Comparison of ENCODE assay signal across 21 mouse cellular contexts in genomic region chr2:126467790-126468189, GRCm38 (mm10). TPM values are rescaled to one million over a fixed set of nuclear protein-coding genes. Genes with fewer than 3 reads are reported as not detected.
DNase-seq lines count a peak whose midpoint lies in the region; ATAC-seq and TF ChIP-seq lines count a peak whose summit lies in the region.
"Had no signal": no experiment of that assay in that cellular context is flagged by ENCODE, and none has a peak within 500 bp of the region (broad histone marks: within the 10 kb centered on the region; RNA-seq: fewer than 3 reads in every experiment).

No protein-coding gene starts in this region.

- H3K4me3 ChIP-seq in liver, embryonic 16.5 days (ENCODE audit: low read depth, low read length) = no peak overlapping the region
- H3K4me3 ChIP-seq in hindbrain, postnatal 0 days (ENCODE audit: low read length) = no peak overlapping the region
- H3K4me3 ChIP-seq: forebrain, embryonic 15.5 days; heart, embryonic 15.5 days; hindbrain, embryonic 12.5 days had no signal

- H3K4me1 ChIP-seq in liver, embryonic 16.5 days (ENCODE audit: control insufficient read depth, low read depth, low read length) = no peaks in the 10 kb centered on the region; the same call in 1 of the 2 replicates
- no peaks in the 10 kb centered on the region for H3K4me1 ChIP-seq in hindbrain, postnatal 0 days (ENCODE audit: insufficient read depth, low read length)
- H3K4me1 ChIP-seq: forebrain, embryonic 15.5 days; heart, embryonic 15.5 days; hindbrain, embryonic 12.5 days had no signal

- no peak for DNase-seq in liver
- DNase-seq in CD4-positive helper T cell, adult 2 months (ENCODE audit: low read depth, low spot score) = peak; percentile 78
- DNase-seq in naive thymus-derived CD4-positive, alpha-beta T cell, adult 2 months (ENCODE audit: low read depth) = peak; percentile 69
- DNase-seq in hindbrain, postnatal 0 days (ENCODE audit: low spot score) = no peak
- no peak for DNase-seq in urinary bladder, postnatal 25 days (ENCODE audit: low spot score)
- no peak for DNase-seq in left cerebral cortex, adult 8-10 months (ENCODE audit: low spot score in 2 of 2)
- DNase-seq: adrenal gland, postnatal 25 days; B cell, adult 2 months; cerebellum, adult 9-11 months; heart, adult 11 months; kidney, postnatal 36 days; right cerebral cortex, adult 18-20 months had no signal

- peak overlapping the region; percentile 37 for H3K27ac ChIP-seq in liver, embryonic 16.5 days (ENCODE audit: low read length)
- no peak overlapping the region for H3K27ac ChIP-seq in hindbrain, postnatal 0 days
- H3K27ac ChIP-seq: forebrain, embryonic 15.5 days; heart, embryonic 15.5 days; hindbrain, embryonic 12.5 days; liver, embryonic 14.5 days had no signal

- WGBS in liver, embryonic 16.5 days (ENCODE audit: insufficient replicate concordance) = 32% methylated on average over 4 of the region's 4 CpGs
- WGBS in hindbrain, postnatal 0 days = 78% methylated on average over 4 of the region's 4 CpGs

- no peaks in the 10 kb centered on the region for H3K36me3 ChIP-seq in liver, embryonic 16.5 days (ENCODE audit: control insufficient read depth, insufficient read depth)
- H3K36me3 ChIP-seq in hindbrain, postnatal 0 days (ENCODE audit: insufficient read depth, low read length) = no peaks in the 10 kb centered on the region
- H3K36me3 ChIP-seq: forebrain, embryonic 15.5 days; heart, embryonic 15.5 days; hindbrain, embryonic 12.5 days had no signal

- ATAC-seq in liver, embryonic 16.5 days (ENCODE audit: low read depth) = peak; percentile 19; the same call in 1 of the 2 replicates
- ATAC-seq in granulocyte monocyte progenitor cell, adult 5-6 weeks (replicated peaks; ENCODE audit: poor library complexity, severe bottlenecking) = peak; percentile 69
- no peak for ATAC-seq in hindbrain, postnatal 0 days
- ATAC-seq: forebrain, embryonic 15.5 days; intestine, postnatal 0 days had no signal

- no peaks in the 10 kb centered on the region for H3K27me3 ChIP-seq in liver, embryonic 16.5 days (ENCODE audit: control insufficient read depth, insufficient read depth, low read depth, low read length)
- no peaks in the 10 kb centered on the region for H3K27me3 ChIP-seq in hindbrain, postnatal 0 days (ENCODE audit: insufficient read depth, low read length)
- H3K27me3 ChIP-seq: forebrain, embryonic 15.5 days; heart, embryonic 15.5 days; hindbrain, embryonic 12.5 days had no signal

- no peaks in the 10 kb centered on the region for H3K9me3 ChIP-seq in liver, embryonic 16.5 days (replicated peaks; ENCODE audit: control insufficient read depth, low read length)
- no peaks in the 10 kb centered on the region for H3K9me3 ChIP-seq in hindbrain, postnatal 0 days (ENCODE audit: low read length)
- H3K9me3 ChIP-seq: forebrain, embryonic 15.5 days; heart, embryonic 15.5 days; hindbrain, embryonic 12.5 days had no signal

- H3K9ac ChIP-seq in liver, embryonic 16.5 days (ENCODE audit: low read depth, low read length) = no peak overlapping the region
- H3K9ac ChIP-seq in hindbrain, postnatal 0 days (replicated peaks; ENCODE audit: low read length) = no peak overlapping the region
- H3K9ac ChIP-seq: forebrain, embryonic 15.5 days; heart, embryonic 15.5 days; hindbrain, embryonic 12.5 days; liver, embryonic 14.5 days had no signal

- H3K4me2 ChIP-seq in liver, embryonic 16.5 days (ENCODE audit: low read depth, low read length) = no peak overlapping the region
- H3K4me2 ChIP-seq in hindbrain, postnatal 0 days (ENCODE audit: low read depth, low read length) = no peak overlapping the region
- H3K4me2 ChIP-seq: forebrain, embryonic 15.5 days; heart, embryonic 15.5 days; hindbrain, embryonic 12.5 days had no signal

- no peak for TF ChIP-seq CTCF in hindbrain, postnatal 0 days (IDR thresholded peaks at IDR 0.05; ENCODE audit: low read depth)

RNA-seq across cellular contexts. Expression of gene Atp8b4, which starts 32.7 kb away (rescaled TPM):
- polyA plus RNA-seq in liver, embryonic 16.5 days (2015; fragmentation: Nextera tagmentation; extraction: Ambion mirVana) = 5.5 and 5.9 TPM in 2 replicates
- total RNA-seq in granulocyte monocyte progenitor cell, adult 5-6 weeks (2014; fragmentation: Nextera tagmentation) = 230 and 261 TPM in 2 replicates
- total RNA-seq in granulocyte monocyte progenitor cell, adult 5-6 weeks (2017) = 411 and 415 TPM in 2 replicates
- 0.10 and 0.18 TPM in 2 replicates for total RNA-seq in hindbrain, postnatal 0 days (2014; rRNA removed)
- 0.05 TPM in 1 of 2 replicates, not detected in the other for polyA plus RNA-seq in hindbrain, postnatal 0 days (2015; fragmentation: Nextera tagmentation; extraction: Ambion mirVana)
- under 1 TPM in 1 of 4 experiments, not detected in 3; 0.11 TPM for total RNA-seq in left cerebral cortex, adult 8-10 months (2022)
- total RNA-seq: layer of hippocampus, postnatal 25 days; MEL had no signal

Comparison
In these comparisons a context has a peak if more than half of its experiments do, and no peak if none do; other contexts are left out.
1. DNase-seq: peak in CD4-positive helper T cell, adult 2 months (single experiment) and naive thymus-derived CD4-positive, alpha-beta T cell, adult 2 months (single experiment); none in liver (single experiment), hindbrain, postnatal 0 days (single experiment), urinary bladder, postnatal 25 days (single experiment) and left cerebral cortex, adult 8-10 months (0 of 2).
2. RNA of gene Atp8b4, which starts 32.7 kb away (total RNA-seq): 230 to 415 TPM in granulocyte monocyte progenitor cell, adult 5-6 weeks; 0.10 to 0.18 TPM in hindbrain, postnatal 0 days and 0.11 TPM in left cerebral cortex, adult 8-10 months; every median in the first group is over 100 times any median in the second.